Mouse (Mus musculus) limb, embryonic 15.5 days (tissue): ENCODE data around the gene Igf2bp2. TPM values are rescaled to one million over a fixed set of nuclear protein-coding genes. Genes with fewer than 3 reads are reported as not detected.

Experiments used
- ATAC-seq: fragments of 200-750 bp; cut with Nextera tagmentation; 2 replicates; pipeline ENCODE4 v1.8.0; 2017; ENCODE audit warnings: low read depth, moderate TSS enrichment; ENCODE audit not compliant: insufficient number of reproducible peaks, low FRiP score, low TSS enrichment
- H3K27ac ChIP-seq: fragments of 300-500 bp; sonication (generic); 2 replicates; pipeline ENCODE4 v1.5.1; 2015; ENCODE audit warnings: moderate library complexity, mild to moderate bottlenecking, inconsistent platforms
- H3K27me3 ChIP-seq: fragments of 300-500 bp; sonication (generic); 2 replicates; pipeline ENCODE4 v1.6.1; 2015; ENCODE audit warnings: inconsistent platforms
- H3K36me3 ChIP-seq: fragments of 300-500 bp; sonication (generic); 2 replicates; pipeline ENCODE4 v1.6.1; 2015; ENCODE audit warnings: inconsistent platforms
- H3K4me1 ChIP-seq: fragments of 300-500 bp; sonication (generic); 2 replicates; pipeline ENCODE4 v1.6.1; 2015; ENCODE audit warnings: inconsistent platforms
- H3K4me2 ChIP-seq: fragments of 300-500 bp; sonication (generic); 2 replicates; pipeline ENCODE4 v1.6.1; 2015; ENCODE audit warnings: mild to moderate bottlenecking, inconsistent platforms
- H3K4me3 ChIP-seq: fragments of 300-500 bp; sonication (generic); 2 replicates; pipeline ENCODE4 v1.5.1; 2015; ENCODE audit warnings: mild to moderate bottlenecking, inconsistent platforms
- H3K9ac ChIP-seq: fragments of 300-500 bp; sonication (generic); 2 replicates; pipeline ENCODE4 v1.6.1; 2015; ENCODE audit warnings: inconsistent platforms
- H3K9me3 ChIP-seq: fragments of 300-500 bp; sonication (generic); 2 replicates; pipeline ENCODE4 v1.6.1; 2016; ENCODE audit warnings: inconsistent platforms
- WGBS: fragments of 180-500 bp; shearing (Covaris S2); methylation state at CpG from one replicate; pipeline ENCODE4 v1.1.7; 2015; 5-methylcytosine and 5-hydroxymethylcytosine counted together
- polyA plus RNA-seq: library from polyadenylated mRNA; unstranded; fragments of >200 nt; fragmentation: Nextera tagmentation; extraction: Ambion mirVana; gene quantifications from 2 replicates; pipeline ENCODE4 v1.2.1, GENCODE M21; 2015

Gene Igf2bp2
- 76.4 and 84.3 TPM in 2 replicates for polyA plus RNA-seq

DNA sequence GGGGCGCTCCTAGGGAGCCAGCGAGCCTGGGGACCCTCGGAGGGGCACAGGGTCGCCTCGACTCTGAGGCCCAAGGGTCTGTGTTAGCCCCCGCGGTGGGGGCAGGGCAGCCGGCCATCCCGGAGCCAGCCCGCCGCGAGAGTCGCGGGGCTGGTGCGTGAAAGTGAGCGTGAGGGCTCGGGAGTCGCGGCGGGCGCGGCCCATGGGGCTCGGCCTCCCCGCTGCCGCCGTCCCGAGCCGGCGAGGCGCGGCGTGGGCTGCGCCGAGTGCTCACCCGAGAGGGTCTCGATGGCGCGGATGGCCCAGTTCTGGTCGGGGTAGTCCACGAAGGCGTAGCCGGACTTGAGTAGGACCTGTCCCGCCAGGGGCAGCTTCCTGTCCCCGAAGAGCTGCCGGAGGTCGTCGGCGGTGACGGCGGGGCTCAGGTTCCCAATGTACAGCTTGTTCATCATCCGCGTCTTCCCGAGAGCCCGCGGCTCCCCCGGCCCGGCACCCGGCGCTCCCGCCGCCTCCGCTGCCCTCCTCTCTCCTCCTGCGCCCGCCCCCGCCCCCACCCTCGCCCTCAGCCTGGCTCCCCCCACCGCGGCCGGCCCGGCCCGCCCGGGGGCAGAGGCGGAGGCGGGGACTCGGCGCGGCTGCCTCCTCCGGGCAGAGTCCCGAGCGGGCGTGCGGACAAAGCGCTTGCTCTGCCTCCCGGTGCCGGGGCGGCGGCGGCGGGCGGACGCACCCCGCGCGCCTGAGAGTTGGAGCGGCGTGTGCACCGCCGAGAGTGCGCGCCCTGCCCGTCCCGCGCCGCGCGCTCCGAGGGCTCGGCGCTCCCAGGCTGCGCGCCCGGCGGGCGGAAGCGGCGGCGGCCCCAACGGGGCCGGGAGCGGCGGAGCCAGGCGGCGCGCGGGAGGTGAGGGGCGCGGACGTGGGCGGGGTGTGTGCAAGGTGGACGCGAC is at the start of gene Igf2bp2:
Gene Igf2bp2 (minus strand): TSS at position 788 of the 944 bp plus-strand sequence.
- H3K9me3 ChIP-seq = no peaks in the 10 kb centered on the region
- H3K27ac ChIP-seq = peak within 1 kb of the TSS; percentile 91
- H3K4me2 ChIP-seq = peak within 1 kb of the TSS; percentile 81
- peak within 1 kb of the TSS; percentile 88 for H3K9ac ChIP-seq
- peak within 1 kb of the TSS; percentile 84 for H3K4me3 ChIP-seq
- under 1% methylated on average over 103 of the region's 131 CpGs for WGBS
- H3K4me1 ChIP-seq = peaks cover 14% of the 10 kb centered on the region
- H3K27me3 ChIP-seq = no peaks in the 10 kb centered on the region
- peak; percentile 81 for ATAC-seq
- no peaks in the 10 kb centered on the region for H3K36me3 ChIP-seq

DNA sequence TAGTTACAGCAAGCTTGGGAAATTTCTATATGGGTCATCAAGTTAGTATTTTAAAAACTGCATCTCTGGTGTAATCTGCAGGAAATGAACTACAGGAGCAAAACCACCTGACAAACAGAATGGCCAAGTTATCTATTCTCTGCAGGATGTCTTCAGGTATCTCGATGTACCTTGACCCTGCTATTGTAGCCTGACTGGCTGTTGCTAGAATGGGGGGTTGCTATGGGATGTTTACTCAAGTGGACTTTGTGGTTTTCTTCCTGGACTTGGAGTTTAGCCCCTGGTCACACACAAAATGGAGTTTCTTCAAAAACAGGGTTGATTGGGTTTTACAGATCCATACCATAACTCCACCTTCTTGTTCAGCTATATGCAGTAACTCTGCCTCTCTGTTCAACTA is 40.4 kb upstream of the Igf2bp2 start:
- ATAC-seq = no peak
- WGBS = 83% methylated on average over 1 of the region's 1 CpGs
- no peaks in the 10 kb centered on the region for H3K36me3 ChIP-seq
- no peaks in the 10 kb centered on the region for H3K4me1 ChIP-seq
- H3K9ac ChIP-seq = no peak overlapping the region
- no peaks in the 10 kb centered on the region for H3K27me3 ChIP-seq
- H3K27ac ChIP-seq = no peak overlapping the region
- no peak overlapping the region for H3K4me3 ChIP-seq
- H3K4me2 ChIP-seq = no peak overlapping the region
- no peaks in the 10 kb centered on the region for H3K9me3 ChIP-seq

DNA sequence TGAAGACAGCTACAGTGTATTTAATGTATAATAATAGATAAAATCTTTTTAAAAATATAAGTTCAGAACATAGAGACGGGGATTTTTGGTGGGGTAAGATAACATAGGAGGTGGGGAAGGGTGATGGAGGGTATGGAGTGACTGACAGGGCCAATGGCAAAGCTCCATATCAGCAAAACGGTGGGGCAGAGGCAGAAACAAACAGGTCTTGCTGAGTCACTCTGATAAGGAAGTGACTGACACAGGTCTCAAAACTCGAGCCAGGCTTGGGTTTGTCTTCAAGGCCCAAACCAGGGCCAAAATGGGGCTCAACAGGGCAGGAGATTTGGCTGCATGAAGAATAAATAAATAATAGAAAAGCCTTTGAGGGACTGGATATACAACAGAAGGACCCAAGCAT is 38.8 kb upstream of the Igf2bp2 start:
- H3K9ac ChIP-seq = no peak overlapping the region
- no peak overlapping the region for H3K27ac ChIP-seq
- no peaks in the 10 kb centered on the region for H3K4me1 ChIP-seq
- WGBS = 66% methylated on average over 3 of the region's 3 CpGs
- no peak for ATAC-seq
- no peaks in the 10 kb centered on the region for H3K9me3 ChIP-seq
- no peak overlapping the region for H3K4me3 ChIP-seq
- no peaks in the 10 kb centered on the region for H3K27me3 ChIP-seq
- H3K4me2 ChIP-seq = no peak overlapping the region
- H3K36me3 ChIP-seq = no peaks in the 10 kb centered on the region

DNA sequence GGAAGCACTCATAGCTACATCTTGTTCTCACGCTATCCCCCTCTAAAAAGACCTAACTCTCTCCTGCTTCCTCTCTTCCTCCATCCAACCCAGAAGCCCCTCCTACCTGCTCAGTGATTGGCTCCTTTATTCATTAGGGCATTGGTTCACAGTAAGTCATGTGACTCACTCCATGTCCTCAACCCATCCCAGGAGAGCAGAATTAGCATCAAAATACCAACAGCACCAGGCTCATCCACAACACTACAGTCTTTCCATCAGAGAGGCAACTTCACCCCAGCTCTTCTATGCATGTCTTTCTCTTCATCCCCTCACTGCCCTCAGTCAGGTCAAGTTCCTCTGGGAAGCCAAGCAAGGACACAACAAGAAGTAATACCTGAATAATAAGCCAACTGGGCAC is 37.4 kb upstream of the Igf2bp2 start:
- no peak overlapping the region for H3K4me3 ChIP-seq
- no peaks in the 10 kb centered on the region for H3K9me3 ChIP-seq
- ATAC-seq = no peak
- no peaks in the 10 kb centered on the region for H3K27me3 ChIP-seq
- no peak overlapping the region for H3K9ac ChIP-seq
- no peak overlapping the region for H3K27ac ChIP-seq
- H3K4me1 ChIP-seq = no peaks in the 10 kb centered on the region
- WGBS = 92% methylated on average over 1 of the region's 1 CpGs
- H3K36me3 ChIP-seq = no peaks in the 10 kb centered on the region
- no peak overlapping the region for H3K4me2 ChIP-seq

DNA sequence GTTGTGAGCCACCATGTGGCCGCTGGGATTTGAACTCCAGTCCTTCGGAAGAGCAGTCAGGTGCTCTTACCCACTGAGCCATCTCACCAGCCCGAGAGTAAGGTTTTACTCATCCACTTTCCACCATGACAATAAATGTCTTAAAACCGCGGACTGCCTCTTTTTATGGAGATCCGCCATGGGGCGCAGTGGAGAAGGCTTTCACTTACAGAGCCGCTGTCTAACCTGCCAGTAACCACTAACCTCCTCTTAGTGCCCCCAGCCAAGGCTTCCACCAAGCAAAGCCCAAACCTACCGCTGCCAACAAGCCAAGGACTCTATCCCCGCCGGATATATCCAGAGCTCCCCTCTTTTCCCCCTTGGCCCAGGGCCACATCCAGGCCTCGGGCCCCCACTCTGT is 24.3 kb upstream of the Igf2bp2 start:
- Histone ChIP-seq H3K4me1 (0 out of 2 replicates have a peak, but pooled peaks cover 2% of the 10 kb centered on the region), H3K4me2 (no peak overlapping the region), H3K9me3 (no peaks in the 10 kb centered on the region), H3K27me3 (no peaks in the 10 kb centered on the region), H3K27ac (no peak overlapping the region), H3K4me3 (no peak overlapping the region), H3K9ac (no peak overlapping the region), H3K36me3 (no peaks in the 10 kb centered on the region)
- ATAC-seq = no peak
- 76% methylated on average over 12 of the region's 12 CpGs for WGBS

DNA sequence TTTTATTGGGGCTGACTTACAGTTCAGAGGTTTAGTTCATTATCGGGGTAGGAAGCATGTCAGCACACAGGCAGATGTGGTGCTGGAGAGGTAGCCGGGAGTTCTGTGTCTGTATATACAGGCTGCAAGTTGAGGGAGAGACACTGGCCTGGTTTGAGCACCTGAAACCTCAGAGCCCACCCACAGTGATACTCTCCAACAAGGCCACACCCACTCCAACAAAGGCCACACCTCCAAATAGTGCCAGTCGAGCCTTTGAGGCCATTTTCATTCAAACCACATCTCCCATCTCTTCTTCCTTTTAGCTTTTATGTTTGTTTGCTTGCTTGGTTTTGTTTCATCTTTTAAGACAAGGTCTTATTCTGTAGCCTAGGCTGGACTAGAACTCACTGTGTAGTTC is 22.3 kb upstream of the Igf2bp2 start:
- Histone ChIP-seq H3K9me3 (no peaks in the 10 kb centered on the region), H3K9ac (no peak overlapping the region), H3K4me3 (no peak overlapping the region), H3K4me2 (no peak overlapping the region), H3K27ac (no peak overlapping the region), H3K27me3 (no peaks in the 10 kb centered on the region), H3K4me1 (0 out of 2 replicates have a peak, but pooled peaks cover 2% of the 10 kb centered on the region), H3K36me3 (no peaks in the 10 kb centered on the region)
- ATAC-seq = no peak
- 77% methylated on average over 3 of the region's 3 CpGs for WGBS

DNA sequence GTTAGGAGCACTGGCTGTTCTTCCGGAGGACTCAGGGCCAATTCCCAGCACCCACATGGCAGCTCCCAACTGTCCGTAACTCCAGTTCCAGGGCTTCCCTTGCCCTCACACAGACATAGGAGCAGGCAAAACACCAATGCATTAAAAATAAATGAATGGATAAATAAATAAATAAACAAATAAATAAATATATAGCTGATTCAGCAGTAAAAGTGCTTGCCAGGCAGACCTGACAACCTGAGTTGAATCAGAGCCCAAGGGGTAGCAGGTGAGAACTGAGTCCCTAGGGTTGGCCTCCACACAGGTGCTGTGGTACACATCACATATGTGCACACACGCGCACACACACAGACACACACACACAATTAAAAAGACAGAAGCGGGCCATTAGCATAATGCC is 21.0 kb upstream of the Igf2bp2 start:
- no peaks in the 10 kb centered on the region for H3K27me3 ChIP-seq
- no peak overlapping the region for H3K9ac ChIP-seq
- no peak overlapping the region for H3K4me3 ChIP-seq
- no peaks in the 10 kb centered on the region for H3K36me3 ChIP-seq
- WGBS = 96% methylated on average over 5 of the region's 5 CpGs
- H3K27ac ChIP-seq = no peak overlapping the region
- no peak overlapping the region for H3K4me2 ChIP-seq
- ATAC-seq = no peak
- no peaks in the 10 kb centered on the region for H3K9me3 ChIP-seq
- 0 out of 2 replicates have a peak, but pooled peaks cover 2% of the 10 kb centered on the region for H3K4me1 ChIP-seq

DNA sequence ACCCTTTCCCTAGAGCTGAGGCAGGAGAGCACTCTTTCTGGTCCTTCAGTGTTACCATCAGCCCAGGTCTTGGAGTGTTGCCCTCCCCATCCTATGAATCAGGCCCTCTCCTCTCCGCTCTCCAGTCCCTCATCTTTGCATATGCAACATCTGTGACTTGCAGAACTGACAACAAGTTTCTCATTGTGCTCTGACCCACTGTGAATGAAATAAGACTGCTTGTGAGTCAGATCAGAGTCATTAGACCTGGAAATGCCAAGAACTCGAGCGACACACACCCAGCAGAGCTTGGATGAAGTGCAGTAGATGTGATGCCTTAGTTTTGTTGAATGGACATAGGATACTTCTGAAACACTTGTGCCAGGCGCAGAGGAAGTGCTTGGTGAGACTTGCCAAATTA is 19.2 kb upstream of the Igf2bp2 start:
- 82% methylated on average over 4 of the region's 4 CpGs for WGBS

DNA sequence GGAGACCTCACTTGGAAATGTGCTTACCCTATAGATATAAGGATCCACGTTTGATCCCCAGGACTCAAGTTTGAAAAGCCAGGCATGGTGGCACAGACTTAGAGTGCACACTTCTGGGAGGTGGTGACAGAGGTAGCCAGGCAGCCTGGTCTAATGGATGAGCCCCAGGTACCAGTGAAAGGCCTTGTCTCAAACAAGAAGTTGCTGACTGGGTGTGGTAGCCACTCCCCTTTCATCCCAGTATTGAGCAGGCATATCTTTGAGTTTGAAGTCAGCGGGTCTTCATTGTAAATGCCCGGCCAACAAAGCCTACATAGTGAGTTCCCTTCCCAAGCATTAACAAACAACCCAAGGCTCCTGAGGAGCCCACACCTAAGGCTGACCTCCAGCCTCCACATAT is 15.7 kb upstream of the Igf2bp2 start:
- Histone ChIP-seq H3K36me3 (no peaks in the 10 kb centered on the region), H3K4me1 (no peaks in the 10 kb centered on the region), H3K27me3 (no peaks in the 10 kb centered on the region), H3K9ac (no peak overlapping the region), H3K4me2 (no peak overlapping the region), H3K27ac (no peak overlapping the region), H3K9me3 (no peaks in the 10 kb centered on the region), H3K4me3 (no peak overlapping the region)
- no peak for ATAC-seq
- WGBS = 73% methylated on average over 3 of the region's 3 CpGs

More for the DNA sequence above, 19.2 kb upstream of the Igf2bp2 start:
- H3K4me2 ChIP-seq = no peak overlapping the region
- no peak overlapping the region for H3K9ac ChIP-seq
- no peak for ATAC-seq
- H3K27me3 ChIP-seq = no peaks in the 10 kb centered on the region
- no peak overlapping the region for H3K4me3 ChIP-seq
- H3K27ac ChIP-seq = no peak overlapping the region
- no peaks in the 10 kb centered on the region for H3K36me3 ChIP-seq
- H3K4me1 ChIP-seq = no peaks in the 10 kb centered on the region
- H3K9me3 ChIP-seq = no peaks in the 10 kb centered on the region

DNA sequence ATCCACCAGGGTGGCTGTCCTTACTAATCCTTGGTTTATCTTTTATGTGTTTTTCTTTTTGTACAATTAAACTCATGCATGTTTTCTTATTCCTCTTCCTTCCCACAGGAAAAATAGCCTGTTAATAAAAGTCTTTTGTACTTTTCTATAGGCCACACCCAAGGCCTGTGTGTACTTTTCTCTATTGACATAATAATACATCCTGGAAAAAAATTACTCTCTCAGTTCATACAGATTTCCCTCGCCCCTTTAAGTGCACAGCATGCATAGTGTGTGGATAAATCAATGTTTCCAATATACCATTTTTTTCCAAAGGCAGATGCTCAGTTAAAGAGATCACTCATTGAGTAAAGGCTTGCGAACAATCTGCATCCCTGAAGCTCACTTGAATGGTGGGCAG is 14.9 kb upstream of the Igf2bp2 start:
- WGBS = 82% methylated on average over 2 of the region's 2 CpGs
- ATAC-seq = no peak

DNA sequence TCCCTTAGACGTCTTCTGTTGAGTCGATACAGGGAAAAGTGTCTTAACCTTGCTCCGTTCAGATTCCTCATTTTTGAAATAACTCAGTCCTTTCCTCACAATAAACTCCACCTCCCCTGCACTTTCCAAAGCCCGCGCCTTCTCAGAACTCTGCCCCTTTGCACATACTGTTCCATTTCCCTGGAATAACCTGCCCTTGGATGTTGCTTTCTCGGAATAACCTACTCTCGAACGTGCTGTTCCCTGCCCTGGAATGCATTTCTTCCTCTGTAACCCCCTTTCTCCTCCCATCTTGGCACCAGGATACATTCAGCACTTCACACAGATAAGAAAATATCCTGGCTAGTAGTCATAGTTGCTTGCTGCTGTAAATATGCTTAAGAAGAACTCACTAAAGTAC is 5.6 kb upstream of the Igf2bp2 start:
- Histone ChIP-seq H3K36me3 (no peaks in the 10 kb centered on the region), H3K27me3 (no peaks in the 10 kb centered on the region), H3K9ac (no peak overlapping the region), H3K4me2 (no peak overlapping the region), H3K9me3 (no peaks in the 10 kb centered on the region), H3K4me3 (no peak overlapping the region), H3K4me1 (peaks cover 5% of the 10 kb centered on the region), H3K27ac (no peak overlapping the region)
- WGBS = 93% methylated on average over 8 of the region's 8 CpGs
- no peak for ATAC-seq

More for the DNA sequence above, 14.9 kb upstream of the Igf2bp2 start:
- no peak overlapping the region for H3K4me2 ChIP-seq
- no peaks in the 10 kb centered on the region for H3K27me3 ChIP-seq
- H3K4me1 ChIP-seq = no peaks in the 10 kb centered on the region
- H3K9me3 ChIP-seq = no peaks in the 10 kb centered on the region
- no peak overlapping the region for H3K9ac ChIP-seq
- no peak overlapping the region for H3K27ac ChIP-seq
- no peak overlapping the region for H3K4me3 ChIP-seq
- H3K36me3 ChIP-seq = no peaks in the 10 kb centered on the region

DNA sequence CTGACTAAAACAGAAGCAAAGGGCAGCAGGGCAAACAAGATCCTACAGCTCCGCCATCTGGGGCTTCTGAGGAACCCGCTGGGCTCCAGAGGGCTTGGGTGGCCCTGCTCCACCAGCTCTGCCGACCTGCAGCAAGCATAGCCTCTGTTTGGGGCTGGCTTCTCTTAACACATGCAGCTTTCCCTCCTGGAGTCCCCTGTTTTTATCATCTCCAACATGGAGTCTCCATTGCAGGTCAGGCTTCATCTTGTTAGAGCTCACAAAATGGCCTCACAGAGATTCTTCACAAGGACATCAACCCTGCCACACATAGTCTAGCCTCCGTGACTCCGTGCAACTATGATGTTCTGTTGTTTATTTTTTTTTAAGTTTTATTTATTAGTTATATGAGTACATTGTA is 2.5 kb upstream of the Igf2bp2 start:
- H3K27me3 ChIP-seq = no peaks in the 10 kb centered on the region
- no peak for ATAC-seq
- H3K4me3 ChIP-seq = no peak overlapping the region
- no peak overlapping the region for H3K4me2 ChIP-seq
- 87% methylated on average over 5 of the region's 5 CpGs for WGBS
- H3K36me3 ChIP-seq = no peaks in the 10 kb centered on the region
- no peak overlapping the region for H3K9ac ChIP-seq
- no peaks in the 10 kb centered on the region for H3K9me3 ChIP-seq
- peaks cover 8% of the 10 kb centered on the region for H3K4me1 ChIP-seq
- H3K27ac ChIP-seq = no peak overlapping the region
